Mouse (Mus musculus): ENCODE data around the gene Sox15.
"Not testable (repeated sequence)": the region's sequence is repeated elsewhere in the genome, so short reads cannot be mapped to it uniquely, and the experiment has no call there.

Sox15 gene

DNA sequence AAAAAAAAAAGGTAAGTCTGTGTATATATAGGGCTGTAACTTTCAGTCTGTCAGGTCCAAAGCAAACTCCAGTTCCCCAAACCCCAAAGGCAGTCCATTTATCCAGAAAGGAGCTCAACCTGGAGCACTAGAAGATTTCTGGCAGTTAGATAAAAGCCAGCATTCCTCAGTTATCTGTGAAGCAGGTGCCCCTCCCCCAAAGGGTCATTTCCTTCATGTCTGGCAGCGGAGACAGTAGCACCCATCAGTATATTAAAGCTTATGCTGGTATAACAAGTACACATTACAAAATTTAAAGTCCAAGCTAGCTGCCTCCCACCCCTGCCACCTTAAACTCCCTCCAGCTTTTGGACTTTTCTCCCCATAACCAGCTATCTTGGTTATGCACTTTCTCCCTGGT lies 44.5 kb downstream of the Sox15 start:
- DNase-seq (ENCODE audit: low spot score in 2 of 2): no peak

DNA sequence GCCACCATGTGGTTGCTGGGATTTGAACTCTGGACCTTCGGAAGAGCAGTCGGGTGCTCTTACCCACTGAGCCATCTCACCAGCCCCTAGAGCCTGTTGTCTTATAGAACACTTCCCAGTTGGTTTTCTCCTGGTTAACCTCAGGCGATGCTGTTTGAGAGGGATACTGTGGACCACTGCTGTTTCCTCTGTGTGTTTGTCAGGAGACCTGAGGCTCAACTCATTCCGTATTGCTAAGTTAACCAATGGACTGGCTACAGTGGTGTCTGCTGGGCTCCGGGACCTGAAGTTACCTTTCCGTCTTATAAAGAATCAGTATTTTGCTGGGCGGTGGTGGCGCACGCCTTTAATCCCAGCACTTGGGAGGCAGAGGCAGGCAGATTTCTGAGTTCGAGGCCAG lies 47.8 kb downstream of the Sox15 start:
- not testable (repeated sequence) for DNase-seq (ENCODE audit: low spot score in 2 of 2)

DNA sequence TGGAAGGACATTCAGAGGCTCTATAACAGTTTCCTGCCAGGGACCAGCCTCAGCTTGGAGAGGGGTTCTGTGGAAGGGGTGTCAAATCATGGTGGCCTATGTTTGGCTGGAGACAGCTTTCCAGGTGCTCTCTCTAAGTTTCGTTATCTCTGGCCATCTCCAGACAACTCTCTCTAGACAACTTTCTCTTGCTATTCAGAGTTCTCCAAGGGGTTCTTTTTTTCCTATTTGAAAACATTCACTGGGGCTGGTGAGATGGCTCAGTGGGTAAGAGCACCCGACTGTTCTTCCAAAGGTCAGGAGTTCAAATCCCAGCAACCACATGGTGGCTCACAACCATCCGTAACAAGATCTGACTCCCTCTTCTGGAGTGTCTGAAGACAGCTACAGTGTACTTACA lies 48.3 kb downstream of the Sox15 start:
- DNase-seq (ENCODE audit: low spot score in 2 of 2): not testable (repeated sequence)

DNA sequence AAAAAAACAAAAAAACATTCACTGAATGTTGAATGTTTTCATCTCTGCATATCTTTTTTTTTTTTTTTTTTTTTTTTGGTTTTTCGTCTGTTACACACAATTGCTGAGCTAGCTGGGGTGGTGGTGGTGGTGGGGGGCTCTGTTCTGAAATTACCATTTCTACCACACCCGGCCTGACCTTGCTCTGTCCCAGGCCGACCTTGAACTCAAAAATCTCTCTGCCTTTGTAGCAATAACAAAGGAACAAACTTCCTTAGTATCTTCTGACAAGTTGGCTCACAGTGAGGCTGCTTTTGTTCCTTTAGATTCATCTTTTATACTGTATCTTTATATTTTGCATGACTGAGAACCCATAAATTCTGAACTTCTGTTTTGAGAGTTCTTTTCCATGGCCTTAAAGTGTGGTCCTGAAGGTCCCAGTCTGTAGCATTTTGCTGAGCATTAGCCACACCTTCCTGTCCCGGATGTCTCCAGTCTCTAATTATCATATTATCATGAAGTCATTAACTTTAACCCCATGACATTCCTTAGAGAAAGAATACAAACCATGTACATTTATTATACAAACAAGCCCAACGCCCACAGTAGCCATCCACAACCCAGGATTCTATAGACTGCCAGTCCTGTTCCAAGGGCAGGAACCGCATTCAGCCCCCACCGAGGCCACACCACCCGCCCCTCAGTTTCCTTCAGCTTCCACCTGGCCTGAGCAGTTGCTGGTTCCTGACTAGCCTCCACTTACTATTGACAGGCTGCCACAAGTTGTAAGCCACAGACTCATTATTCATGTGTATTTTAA lies 48.9 kb downstream of the Sox15 start:
- no peak for DNase-seq (ENCODE audit: low spot score in 2 of 2)

DNA sequence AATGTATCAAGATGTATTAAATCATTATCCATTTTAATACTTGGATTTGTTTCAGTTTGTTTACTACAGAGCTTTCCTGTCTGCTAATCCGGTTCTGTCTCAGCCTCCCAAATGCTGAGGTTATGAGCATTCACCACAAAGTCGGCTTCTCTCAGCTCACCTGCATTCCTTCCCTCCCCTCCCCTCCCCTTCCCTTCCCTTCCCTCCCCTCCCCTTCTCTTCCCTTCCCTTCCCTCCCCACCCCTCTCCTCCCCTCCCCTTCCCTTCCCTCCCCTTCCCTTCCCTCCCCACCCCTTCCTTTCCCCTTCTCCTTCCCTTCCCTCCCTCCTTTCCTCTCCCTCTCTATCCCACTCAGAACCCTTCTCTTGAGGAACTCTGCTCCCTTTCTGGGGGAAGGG lies 49.5 kb downstream of the Sox15 start:
- DNase-seq (ENCODE audit: low spot score in 2 of 2): no peak

Measured in cerebellum, postnatal 4 days (tissue).